Mouse (Mus musculus): ENCODE data around the gene Rasgrf1.

The Rasgrf1 gene

DNA sequence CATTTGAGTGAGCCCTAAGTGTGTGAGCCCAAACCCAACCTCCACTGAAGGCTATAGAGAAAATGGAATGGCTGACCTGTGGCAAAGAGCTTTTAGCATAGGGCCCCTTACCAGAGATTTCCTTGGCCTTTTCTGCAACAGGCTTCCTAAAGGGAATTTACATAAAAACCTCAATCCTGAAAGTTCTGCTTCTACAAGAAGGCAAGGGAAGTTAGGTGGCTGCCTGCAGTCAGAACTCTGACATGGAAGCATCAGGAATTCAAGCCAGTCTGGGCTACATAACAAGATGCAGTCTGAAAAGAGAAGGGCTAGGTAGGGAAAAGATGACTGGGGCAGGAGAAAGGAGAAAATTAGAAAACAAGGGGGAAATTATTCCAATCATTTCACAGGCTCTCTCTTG is 1.8 kb upstream of the Rasgrf1 start:
- no peak for DNase-seq (ENCODE audit: low read depth)

DNA sequence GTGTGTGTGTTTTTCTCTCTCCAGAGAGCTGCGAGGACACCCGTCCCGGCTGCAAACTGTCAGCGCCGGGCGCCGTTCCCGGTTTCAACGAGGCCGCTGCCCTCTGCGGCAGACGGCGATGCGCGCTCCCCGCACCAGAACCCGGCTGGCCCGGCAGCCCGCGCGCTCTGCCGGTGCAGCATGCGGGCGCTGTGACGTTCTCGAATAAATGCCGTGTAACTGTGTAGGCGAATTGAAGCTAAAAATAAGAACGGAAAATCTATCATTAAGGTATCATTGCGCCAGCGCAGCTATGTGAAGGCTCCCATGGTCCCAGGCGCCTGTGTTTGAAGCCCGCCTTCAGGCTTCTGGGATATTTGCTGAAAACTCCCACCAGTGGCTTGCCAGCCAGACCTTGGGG is 1.1 kb upstream of the Rasgrf1 start:
- no peak for DNase-seq (ENCODE audit: low read depth)

DNA sequence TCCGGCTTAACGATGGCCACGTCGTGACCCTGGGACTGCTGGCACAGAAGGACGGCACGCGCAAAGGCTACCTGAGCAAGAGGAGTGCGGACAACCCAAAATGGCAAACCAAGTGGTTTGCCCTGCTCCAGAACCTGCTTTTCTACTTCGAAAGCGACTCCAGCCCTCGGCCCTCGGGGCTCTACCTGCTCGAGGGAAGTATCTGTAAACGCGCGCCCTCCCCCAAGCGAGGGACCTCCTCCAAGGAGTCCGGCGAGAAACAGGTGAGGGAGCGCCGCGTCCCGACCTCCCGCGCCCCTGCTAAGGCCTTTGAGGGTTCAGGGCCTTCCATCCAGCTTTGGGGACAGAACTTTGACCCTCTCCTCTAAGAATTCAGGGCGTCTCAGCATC is 298 bp downstream of the Rasgrf1 start:
- no peak for DNase-seq (ENCODE audit: low read depth)

DNA sequence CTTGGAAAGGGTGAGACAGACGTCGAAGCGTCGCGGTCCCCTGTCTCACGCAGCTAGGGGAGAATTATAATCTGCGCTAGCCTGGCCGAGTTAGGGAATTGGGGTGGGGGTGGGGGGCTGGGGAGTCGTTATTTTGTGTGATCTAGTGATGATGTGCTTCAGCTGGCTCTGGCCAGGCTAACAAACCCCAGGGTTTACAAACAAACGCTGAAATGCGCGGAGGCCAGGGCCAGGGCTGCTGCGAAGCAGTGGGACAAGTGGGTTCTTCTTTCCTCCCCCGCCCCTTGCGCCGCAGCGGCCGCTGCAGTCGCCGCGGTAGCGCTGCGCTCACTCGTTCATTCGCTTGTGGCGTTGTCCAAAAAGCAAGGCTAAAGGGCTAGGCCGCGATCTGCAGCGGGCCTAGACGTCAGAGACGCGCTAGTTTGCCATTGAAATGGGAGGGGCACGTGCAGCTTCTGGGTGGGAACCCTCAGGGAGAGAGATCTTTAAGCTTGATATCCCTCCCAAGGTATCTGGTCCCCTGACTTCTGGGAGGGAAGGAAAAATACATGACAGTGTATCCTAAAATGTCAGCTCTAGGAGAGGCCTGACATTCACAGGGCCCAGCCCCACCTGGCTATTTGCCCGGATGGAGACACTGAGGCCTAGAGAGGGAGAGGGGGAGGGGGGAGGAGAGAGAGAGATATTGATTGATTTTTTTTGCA is 1.2 kb downstream of the Rasgrf1 start:
- no peak for DNase-seq (ENCODE audit: low read depth)

DNA sequence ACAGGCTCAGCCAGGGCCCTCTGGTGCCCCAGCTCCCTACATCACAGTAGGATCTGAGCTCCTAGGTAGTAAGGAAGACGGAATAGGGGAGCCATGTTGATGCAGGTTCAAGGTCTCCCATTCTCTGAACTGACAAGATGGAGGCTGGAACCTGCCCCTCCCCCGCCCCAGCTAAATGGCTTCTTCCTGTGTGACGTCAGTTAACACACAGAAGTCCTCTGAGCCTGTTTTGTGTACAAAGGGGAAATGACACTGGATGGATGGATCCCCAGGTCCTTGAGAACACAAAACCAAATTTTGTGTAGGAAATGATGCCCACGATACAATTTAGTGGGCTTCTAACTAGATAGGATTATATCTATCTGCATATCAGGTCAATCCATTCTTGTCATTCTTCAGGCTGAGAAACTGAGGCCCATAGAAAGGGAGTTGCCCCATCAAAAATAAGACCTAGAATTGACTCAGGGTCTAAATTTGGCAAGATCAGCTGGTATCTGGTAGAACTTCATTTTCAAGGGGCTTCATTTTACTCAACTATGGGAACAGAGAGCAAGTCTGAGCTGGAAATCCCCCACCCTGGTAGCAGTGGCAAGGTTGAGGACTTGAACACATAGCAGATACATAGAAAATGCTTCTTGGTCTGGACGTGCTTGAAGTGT is 2.3 kb downstream of the Rasgrf1 start:
- DNase-seq (ENCODE audit: low read depth) = no peak

DNA sequence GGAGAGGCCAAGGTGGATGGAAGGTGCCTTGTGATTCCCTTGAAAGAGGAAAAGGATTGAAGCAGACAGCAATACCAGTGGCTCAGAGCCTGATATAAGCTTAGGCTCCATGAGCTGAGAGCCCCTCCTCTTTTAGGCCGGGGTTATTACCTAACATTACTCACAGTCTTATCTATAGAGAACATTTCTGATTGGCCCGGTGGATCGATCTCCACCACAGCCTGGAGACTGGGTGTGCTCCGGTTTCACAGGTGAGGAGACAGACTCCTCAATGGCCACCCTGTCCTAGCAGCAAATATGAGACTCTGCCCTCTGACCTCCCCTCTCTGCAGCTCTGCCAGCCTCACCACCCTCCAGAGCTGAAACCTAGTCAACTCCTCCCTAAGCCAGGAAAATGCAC is 3.4 kb downstream of the Rasgrf1 start:
- no peak for DNase-seq (ENCODE audit: low read depth)

DNA sequence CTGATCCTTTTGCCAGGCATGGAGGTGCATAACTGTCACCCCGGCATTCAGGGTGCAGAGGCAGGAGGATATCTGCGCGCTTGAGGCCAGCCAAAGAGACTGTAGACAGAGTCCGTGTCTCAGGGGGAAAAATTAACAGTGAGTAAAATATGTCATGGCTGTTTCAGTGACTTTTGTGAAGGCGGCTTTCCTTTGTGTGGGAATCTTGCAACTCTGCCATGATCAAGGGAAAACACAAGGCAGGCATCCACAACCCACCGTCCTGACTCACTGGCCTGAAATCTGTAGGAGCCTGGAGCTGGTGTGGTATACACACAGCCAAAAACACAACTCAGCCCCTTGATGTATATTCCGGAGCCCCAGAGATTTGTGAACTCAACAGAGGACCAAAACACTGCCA is 6.8 kb downstream of the Rasgrf1 start:
- DNase-seq (ENCODE audit: low read depth) = no peak

DNA sequence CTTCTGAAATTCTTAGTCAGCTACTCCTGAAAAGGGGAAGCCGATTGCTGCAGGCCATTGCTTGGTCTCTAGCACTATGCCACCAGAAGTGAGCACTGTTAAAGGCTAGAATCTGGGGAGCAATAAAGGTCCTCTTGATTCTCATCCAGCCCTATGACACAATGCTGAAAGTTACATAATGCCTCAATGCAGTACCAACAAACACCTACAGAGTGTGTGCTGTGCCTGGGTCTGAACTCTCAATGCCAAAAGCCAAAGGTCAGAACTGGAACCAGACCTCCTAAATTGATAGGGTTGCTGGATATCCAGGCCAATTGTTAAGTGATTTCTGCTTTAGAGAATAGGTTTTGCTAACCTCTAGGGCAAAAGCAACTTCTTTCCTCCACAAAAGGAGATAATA is 7.7 kb downstream of the Rasgrf1 start:
- no peak for DNase-seq (ENCODE audit: low read depth)

DNA sequence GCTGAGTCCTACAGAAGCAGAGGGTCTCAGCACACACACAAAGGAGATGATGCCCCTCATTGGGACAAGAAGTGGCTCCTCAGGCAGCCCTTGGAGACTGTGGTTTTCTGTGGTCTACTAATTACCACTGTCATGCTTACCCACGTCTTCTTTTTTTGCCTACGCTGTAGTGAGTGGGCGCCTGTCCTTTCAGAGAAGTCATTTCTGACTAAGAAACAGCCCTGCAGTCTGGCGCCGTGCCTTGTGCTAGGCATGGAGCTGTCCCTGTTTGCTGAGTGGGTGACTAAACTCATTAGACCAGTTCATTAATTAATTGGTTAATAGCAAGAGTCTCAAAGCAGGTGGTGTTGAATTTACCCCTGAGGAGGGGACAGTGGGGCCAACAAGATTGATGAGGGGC is 9.1 kb downstream of the Rasgrf1 start:
- no peak for DNase-seq (ENCODE audit: low read depth)

DNA sequence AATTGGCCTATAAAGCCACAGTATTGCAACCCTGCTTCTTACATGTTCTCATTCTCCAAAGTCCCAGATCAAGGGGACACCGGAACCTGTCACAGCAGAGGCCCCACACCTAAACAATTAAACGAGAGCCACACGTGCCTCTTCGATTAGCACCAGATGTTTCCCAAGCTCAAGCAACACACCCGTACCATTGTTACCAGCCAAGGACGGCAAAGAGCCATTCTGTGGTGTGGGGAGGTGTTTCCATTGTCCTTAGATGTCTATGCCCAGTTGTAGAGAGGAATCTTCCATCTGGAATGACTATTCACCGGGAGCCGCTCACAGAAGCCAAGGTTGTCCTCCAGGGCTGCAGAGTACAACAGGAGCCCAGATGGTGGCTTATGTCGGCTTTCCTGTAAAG is 11.4 kb downstream of the Rasgrf1 start:
- no peak for DNase-seq (ENCODE audit: low read depth)

DNA sequence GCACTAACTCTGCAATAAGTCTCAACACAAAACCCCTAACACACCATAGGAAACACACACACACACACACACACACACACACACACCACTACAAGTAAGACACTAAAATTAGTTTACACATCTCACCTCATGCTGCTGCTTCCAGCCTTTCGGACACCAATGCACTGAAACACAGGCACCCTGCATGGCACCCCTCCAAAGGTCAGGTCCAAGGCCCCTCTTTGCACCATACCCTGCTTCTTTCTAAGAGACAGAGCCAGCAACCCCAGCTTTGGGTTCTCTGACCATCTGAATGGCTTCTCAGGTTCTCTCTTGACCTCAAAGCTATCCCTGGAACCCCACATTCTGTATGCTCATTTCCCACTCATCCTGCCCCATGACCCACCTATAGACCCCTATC is 13.0 kb downstream of the Rasgrf1 start:
- no peak for DNase-seq (ENCODE audit: low read depth)

DNA sequence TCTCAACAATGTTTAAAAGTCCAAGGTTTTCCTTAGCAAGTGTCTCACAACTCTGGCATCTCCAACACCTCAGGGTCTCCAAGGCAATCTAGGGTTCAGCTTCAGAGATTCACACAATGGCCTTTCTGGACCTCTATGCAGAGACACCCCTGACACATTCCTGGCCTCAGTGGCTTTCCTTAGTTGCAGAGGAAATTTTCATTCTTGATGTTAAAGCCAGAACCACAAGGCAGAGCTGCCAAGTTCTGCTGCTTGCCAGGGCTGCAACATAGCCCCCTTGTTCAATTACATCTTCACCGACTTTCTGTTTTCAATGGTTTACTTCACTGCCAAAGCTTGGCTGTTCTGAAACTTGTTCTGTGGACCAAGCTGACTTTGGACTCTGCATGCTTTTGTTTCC is 15.1 kb downstream of the Rasgrf1 start:
- DNase-seq (ENCODE audit: low read depth) = peak; percentile 56

DNA sequence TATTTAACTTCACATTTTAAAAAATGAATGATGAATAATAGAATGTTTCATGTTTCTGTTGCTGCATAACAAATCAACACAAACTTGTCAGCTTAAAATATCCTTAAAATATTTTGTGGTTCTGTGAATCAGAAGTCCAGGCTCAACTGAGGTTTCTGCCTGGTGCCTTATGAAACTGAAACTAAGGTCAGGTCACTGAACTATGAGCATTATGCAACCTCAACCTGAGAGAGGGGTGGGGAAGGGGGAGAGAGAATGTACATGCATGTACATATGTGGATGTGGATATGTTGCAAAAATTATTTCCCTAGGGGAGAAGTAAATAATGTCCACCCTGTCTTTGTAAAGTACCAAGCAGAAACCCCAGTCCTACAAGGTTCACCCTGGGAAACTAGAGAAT is 18.8 kb downstream of the Rasgrf1 start:
- no peak for DNase-seq (ENCODE audit: low read depth)

DNA sequence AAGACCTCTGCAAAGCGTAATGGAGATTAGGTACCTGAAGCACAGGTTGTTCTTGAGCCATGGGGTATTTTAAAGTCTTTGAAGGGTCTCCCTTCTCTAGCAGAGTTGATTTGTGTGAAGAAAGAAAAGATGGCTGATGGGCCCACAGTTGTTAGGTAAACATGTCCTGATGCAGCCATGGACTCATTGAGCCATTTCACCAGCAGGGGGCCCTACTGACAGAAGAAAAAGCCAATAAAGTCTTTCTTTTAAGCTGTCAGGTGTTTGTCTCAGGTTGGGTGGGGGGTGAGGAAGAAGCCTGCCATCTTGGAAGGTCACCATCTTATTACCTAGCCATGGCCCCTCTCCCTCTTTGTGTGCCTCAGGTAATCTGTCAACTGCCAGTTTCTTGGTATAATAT is 30.7 kb downstream of the Rasgrf1 start:
- DNase-seq (ENCODE audit: low read depth) = no peak

DNA sequence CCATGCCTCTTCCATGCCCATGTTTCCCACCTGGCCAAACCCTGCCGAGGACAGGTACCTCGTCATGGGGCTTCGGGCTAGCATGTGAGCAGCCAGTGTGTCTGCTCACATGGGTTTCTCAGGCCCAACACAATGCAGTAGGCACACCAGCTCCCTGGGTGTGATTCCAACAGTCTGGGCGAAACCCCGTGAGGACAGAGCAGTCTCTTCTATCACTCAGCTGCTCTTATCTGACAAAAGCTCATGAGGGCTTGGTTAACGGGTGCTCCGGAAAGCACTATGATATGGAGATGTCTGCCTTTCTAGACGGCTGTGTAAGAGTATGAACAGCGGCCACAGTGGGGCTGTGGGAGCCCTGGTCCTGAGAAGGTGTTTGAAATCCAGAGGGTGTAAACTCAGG is 37.1 kb downstream of the Rasgrf1 start:
- no peak for DNase-seq (ENCODE audit: low read depth)

DNA sequence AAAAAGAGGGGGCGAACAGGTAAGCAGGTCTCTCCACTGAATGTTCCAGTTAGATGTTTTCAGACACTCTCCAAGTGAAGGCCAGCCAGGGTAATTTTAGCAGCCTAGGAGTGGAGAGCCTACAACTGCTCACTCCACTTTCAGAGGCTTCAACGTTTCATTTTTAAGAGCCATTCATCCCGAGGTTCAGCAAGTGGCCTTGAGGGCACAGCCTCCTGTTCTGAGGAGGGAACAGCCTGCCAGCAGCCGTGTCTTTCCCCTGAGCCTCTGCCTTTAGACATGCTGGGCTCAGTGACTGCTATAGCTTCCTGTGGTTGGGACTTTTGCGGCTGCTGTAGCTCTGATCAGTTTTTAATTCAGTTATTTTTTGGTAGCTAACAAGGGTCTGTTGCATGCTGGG is 38.9 kb downstream of the Rasgrf1 start:
- no peak for DNase-seq (ENCODE audit: low read depth)

DNA sequence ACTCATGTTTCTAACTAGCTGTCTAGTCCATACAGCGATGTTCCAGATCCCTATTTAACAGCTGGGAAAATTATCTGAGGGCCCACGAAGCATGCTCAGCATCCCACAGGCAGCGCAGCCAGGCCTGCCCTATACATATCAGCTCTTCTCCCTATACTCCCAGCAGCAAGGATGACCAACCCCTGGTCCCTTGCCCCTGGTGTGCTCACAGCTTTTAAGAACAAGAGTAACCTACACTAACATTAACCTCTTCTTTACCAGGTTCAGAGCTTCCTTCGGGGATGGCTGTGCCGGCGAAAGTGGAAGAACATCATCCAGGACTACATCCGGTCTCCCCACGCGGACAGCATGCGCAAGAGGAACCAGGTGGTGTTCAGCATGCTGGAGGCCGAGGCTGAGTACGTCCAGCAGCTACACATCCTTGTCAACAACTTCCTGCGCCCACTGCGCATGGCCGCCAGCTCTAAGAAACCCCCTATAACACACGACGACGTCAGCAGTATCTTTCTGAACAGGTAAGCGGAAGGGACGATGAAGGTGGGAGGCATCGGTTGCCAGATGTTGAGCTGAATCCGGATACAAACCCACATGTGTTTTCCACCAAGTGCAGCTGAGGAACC is 44.0 kb downstream of the Rasgrf1 start:
- no peak for DNase-seq (ENCODE audit: low read depth)

DNA sequence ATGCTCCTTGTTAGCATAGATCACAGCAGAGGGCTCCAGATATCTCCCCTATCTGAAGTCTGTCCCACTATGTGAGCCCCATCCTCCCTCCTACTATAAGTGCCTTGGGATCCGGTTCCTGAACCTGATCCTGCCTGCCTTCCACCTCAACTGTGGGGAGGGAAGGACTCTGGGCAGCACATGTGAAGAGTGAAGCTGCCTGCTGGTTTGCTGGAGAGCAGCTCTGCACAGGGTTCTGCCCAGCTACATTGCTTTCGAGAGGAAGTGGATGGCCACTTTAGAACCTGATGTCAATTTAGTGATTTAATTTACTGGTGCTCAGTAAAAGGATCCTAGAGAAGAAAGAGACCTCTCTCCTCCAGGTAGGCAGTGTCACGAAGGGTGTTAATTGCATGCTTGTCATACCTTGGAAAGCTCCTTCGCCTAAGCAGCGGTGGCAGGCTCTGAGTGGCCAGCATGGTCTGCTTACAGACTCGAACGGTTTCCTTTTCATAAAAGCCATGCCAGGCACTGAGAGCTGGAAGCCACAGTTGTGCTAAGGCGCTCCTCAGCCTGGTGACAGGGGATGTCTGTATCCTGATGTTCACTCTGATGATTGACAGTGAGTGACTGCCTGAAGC is 45.3 kb downstream of the Rasgrf1 start:
- no peak for DNase-seq (ENCODE audit: low read depth)

DNA sequence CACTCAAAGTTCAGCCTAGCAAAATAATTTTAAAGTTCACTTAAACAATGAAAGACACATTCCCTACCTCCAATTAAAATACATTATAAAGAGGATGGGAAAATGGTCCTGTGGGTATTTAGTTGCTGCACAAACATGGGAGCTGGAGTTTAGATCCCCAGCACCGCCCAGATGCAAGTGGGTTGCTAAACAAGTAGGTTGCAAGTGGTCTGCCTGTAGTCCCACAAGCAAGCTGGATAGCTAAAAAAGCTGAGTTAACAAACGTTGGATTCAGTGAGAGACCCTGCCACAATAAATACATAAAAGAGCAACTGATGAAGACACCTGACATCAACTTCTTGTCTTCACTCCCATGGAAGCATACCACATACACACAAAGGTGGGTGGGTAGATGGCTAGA is 49.3 kb downstream of the Rasgrf1 start:
- DNase-seq (ENCODE audit: low read depth) = no peak

DNA sequence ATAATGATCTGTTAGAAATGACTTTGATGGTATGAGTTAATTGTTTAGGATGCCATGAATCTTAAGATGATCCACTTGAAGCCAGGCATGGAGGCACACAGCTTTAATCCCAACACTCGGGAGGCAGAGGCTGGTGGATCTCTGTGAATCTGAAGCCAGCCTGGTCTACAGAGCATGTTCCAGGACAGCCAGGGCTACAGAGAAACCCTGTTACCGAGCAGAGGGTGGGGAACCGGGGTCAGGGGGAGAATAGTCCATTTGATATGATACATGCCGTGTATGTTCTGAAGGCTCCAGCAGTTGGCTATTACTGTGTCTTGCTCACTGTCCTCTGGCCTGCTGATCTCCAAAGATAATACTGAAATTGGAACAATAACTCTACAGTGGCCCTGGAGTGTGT is 54.4 kb downstream of the Rasgrf1 start:
- no peak for DNase-seq (ENCODE audit: low read depth)

DNA sequence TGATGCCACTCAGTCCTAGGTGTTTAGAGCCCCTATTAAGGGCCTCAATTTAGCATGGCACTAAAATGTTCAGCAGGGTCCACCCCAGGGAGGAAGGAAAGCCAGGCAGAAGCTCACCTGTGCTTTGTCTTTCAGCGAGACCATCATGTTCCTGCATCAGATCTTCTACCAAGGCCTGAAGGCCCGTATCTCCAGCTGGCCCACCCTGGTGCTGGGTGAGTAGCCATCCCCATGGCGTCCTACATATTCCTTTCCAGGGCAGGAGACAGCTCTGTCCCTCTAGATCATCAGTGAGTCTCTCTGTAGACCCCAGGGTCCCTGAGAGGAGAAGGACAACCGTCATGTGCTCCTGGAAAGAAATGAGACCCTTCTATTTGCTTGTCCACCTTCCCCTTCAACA is 58.0 kb downstream of the Rasgrf1 start:
- no peak for DNase-seq (ENCODE audit: low read depth)

DNA sequence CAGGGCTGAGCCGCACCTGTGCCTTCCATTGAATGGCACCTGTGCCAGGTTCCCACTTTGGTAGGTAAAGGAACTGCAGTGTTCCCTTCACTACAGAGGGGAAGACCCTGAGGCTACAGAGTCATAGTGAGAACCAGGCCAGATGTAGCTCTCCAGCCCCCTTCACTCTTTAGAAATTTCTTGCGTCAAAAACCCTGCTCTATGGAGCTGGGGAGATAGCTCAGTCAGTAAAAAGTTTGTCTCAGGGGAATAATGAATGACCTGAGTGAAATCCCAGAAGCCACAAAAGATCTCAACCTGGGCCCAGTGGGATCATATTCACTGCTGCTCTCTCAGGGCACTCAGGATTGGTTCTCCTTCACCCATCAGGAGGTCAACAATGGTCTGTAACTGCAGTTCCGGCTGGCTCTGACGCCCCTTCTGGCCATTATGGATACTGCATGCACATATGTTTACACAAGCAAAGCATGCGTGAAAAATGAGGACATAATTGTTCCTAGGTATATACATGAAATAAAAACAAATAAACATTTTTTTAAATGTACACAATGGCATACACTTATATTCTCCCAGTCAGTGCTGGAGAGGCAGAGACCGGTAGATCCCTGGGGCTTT is 59.2 kb downstream of the Rasgrf1 start:
- DNase-seq (ENCODE audit: low read depth) = no peak

DNA sequence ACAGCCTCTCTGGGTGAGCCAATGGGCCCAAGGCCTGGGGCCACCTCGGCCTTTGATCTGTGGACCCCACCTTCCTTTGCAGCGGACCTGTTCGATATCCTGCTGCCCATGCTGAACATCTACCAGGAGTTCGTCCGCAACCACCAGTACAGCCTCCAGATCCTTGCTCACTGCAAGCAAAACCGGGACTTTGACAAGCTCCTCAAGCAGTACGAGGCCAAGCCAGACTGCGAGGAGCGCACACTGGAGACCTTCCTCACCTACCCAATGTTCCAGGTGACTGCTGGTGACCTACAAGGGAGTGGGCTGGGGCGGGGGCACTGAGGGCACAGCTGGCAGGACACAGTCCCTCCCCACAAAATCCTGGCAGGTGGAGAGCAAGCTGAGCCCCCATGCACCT is 60.6 kb downstream of the Rasgrf1 start:
- DNase-seq (ENCODE audit: low read depth) = no peak
